Mouse (Mus musculus) myocyte (in vitro differentiated cells): ENCODE data around the gene Epb41l4b. TPM values are rescaled to one million over a fixed set of nuclear protein-coding genes. Genes with fewer than 3 reads are reported as not detected.

Experiments
- H3K27me3 ChIP-seq: one replicate; pipeline ENCODE4 v1.6.1; 2011; ENCODE audit not compliant: control insufficient read depth, insufficient read depth, insufficient read length
- H3K36me3 ChIP-seq: one replicate; pipeline ENCODE4 v1.6.1; 2011; ENCODE audit not compliant: control insufficient read depth, insufficient read depth
- H3K4me2 ChIP-seq: one replicate; pipeline ENCODE4 v1.6.1; 2011; ENCODE audit warnings: low read depth, control low read depth
- H3K4me3 ChIP-seq: one replicate; pipeline ENCODE4 v1.5.1; 2011; ENCODE audit warnings: mild to moderate bottlenecking, control low read depth, moderate library complexity
- H3K79me2 ChIP-seq: one replicate; pipeline ENCODE4 v1.6.1; 2011; ENCODE audit not compliant: control insufficient read depth, insufficient read depth
- H3ac ChIP-seq: one replicate; pipeline ENCODE4 v1.6.1; 2011; ENCODE audit not compliant: control insufficient read depth, insufficient read length
- CEBPB ChIP-seq: IDR thresholded peaks from 2 replicates; pipeline ENCODE4 v1.6.1; 2011; ENCODE audit warnings: mild to moderate bottlenecking, moderate library complexity; ENCODE audit not compliant: poor library complexity, insufficient read depth, severe bottlenecking
- E2F4 ChIP-seq: IDR thresholded peaks from one replicate; pipeline ENCODE4 v1.6.1; 2011; ENCODE audit warnings: mild to moderate bottlenecking, control low read depth, moderate library complexity; ENCODE audit not compliant: insufficient read depth
- MAX ChIP-seq: IDR thresholded peaks from one replicate; pipeline ENCODE4 v1.6.1; 2011; ENCODE audit warnings: low read depth, mild to moderate bottlenecking, control low read depth
- MYOD1 ChIP-seq, 3 experiments: IDR thresholded peaks; one replicate each; pipeline ENCODE4 v1.6.1; 2011; ENCODE audit warnings: control low read depth in 2 of 3, low read depth in 2 of 3, mild to moderate bottlenecking in 2 of 3, moderate library complexity in 1 of 3; ENCODE audit not compliant: insufficient read length in 2 of 3, control insufficient read depth in 1 of 3
- MYOG ChIP-seq, 3 experiments: IDR thresholded peaks; one replicate each; pipeline ENCODE4 v1.6.1; 2011; ENCODE audit warnings: control low read depth in 2 of 3, low read depth in 2 of 3, mild to moderate bottlenecking in 2 of 3; ENCODE audit not compliant: insufficient read length in 2 of 3, control insufficient read depth in 1 of 3, insufficient read depth in 1 of 3
- POLR2A ChIP-seq: IDR thresholded peaks from one replicate; pipeline ENCODE4 v1.6.1; 2011; ENCODE audit warnings: low read depth, mild to moderate bottlenecking, control low read depth, moderate library complexity; ENCODE audit not compliant: insufficient read length
- POLR2AphosphoS2 ChIP-seq: IDR thresholded peaks from one replicate; pipeline ENCODE4 v1.6.1; 2011; ENCODE audit warnings: low read depth, control low read depth; ENCODE audit not compliant: insufficient read length
- REST ChIP-seq: IDR thresholded peaks from one replicate; pipeline ENCODE4 v1.6.1; 2011; ENCODE audit warnings: mild to moderate bottlenecking, control low read depth, moderate library complexity; ENCODE audit not compliant: insufficient read depth, insufficient read length
- SRF ChIP-seq: IDR thresholded peaks from one replicate; pipeline ENCODE4 v1.6.1; 2011; ENCODE audit warnings: low read depth; ENCODE audit not compliant: control insufficient read depth, insufficient read length
- TCF12 ChIP-seq: IDR thresholded peaks from one replicate; pipeline ENCODE4 v1.6.1; 2011; ENCODE audit warnings: mild to moderate bottlenecking, control low read depth; ENCODE audit not compliant: poor library complexity, insufficient read depth, severe bottlenecking
- TCF3 ChIP-seq: IDR thresholded peaks from one replicate; pipeline ENCODE4 v1.6.1; 2011; ENCODE audit warnings: low read depth, control low read depth; ENCODE audit not compliant: insufficient read length
- USF1 ChIP-seq: IDR thresholded peaks from one replicate; pipeline ENCODE4 v1.6.1; 2011; ENCODE audit warnings: low read depth, mild to moderate bottlenecking, control low read depth, moderate library complexity
- polyA plus RNA-seq: library from polyadenylated mRNA; unstranded; fragments of >200 nt; fragmentation: generic; extraction: Trizol; gene quantifications from one replicate; pipeline ENCODE4 v1.2.1, GENCODE M21; 2012; ENCODE audit warnings: missing spikeins

Gene Epb41l4b
- polyA plus RNA-seq, 1 experiment, result 0.31 TPM

DNA sequence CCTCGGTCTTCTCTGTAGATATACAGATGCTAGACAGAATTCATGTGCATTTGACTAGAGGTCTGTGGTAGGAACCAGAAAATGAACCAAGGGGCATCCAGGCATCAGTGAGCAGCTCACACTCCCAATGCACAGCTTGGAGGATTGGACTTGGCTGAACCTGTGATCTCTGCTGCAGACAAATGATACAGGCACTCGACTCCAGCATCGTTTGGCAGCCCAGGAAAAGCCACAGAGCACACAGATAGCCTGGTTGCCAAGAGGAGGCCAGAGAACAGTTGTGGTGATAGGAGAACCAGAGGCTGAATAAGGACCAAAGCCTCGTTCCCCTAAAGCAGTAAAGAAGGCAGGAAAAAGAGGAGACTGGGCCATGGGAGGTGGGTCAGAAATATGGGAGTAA is 42.1 kb downstream of the Epb41l4b start:
- Histone ChIP-seq H3K27me3 (no peaks in the 10 kb centered on the region), H3K79me2 (no peaks in the 10 kb centered on the region), H3K36me3 (no peaks in the 10 kb centered on the region), H3K4me2 (no peak overlapping the region), H3ac (no peak overlapping the region), H3K4me3 (no peak overlapping the region)
- TF ChIP-seq POLR2A, result no peak
- TF ChIP-seq TCF3, result no peak
- no peak for TF ChIP-seq USF1

GRCm38 (mm10) chr4:57097411-57097810 is 45.8 kb downstream of the Epb41l4b start:
- Histone ChIP-seq H3K79me2 (no peaks in the 10 kb centered on the region), H3K4me2 (no peak overlapping the region), H3ac (no peak overlapping the region), H3K4me3 (no peak overlapping the region), H3K27me3 (peaks cover 4% of the 10 kb centered on the region), H3K36me3 (no peaks in the 10 kb centered on the region)
- no peak for TF ChIP-seq CEBPB
- TF ChIP-seq POLR2AphosphoS2, result no peak
- no peak for TF ChIP-seq MAX
- TF ChIP-seq MYOD1 (IDR thresholded peaks at IDR 0.05; ENCODE audit: control insufficient read depth in 1 of 3, insufficient read length in 2 of 3, low read depth in 2 of 3), result no peak

- no peak for TF ChIP-seq MAX
- no peak for TF ChIP-seq USF1
- Histone ChIP-seq H3K36me3 (no peaks in the 10 kb centered on the region), H3K4me3 (no peak overlapping the region), H3K79me2 (no peaks in the 10 kb centered on the region), H3K4me2 (no peak overlapping the region), H3K27me3 (peaks cover 4% of the 10 kb centered on the region), H3ac (no peak overlapping the region)
Observed at GRCm38 (mm10) chr4:57095569-57095968, 47.7 kb downstream of the Epb41l4b start.

DNA sequence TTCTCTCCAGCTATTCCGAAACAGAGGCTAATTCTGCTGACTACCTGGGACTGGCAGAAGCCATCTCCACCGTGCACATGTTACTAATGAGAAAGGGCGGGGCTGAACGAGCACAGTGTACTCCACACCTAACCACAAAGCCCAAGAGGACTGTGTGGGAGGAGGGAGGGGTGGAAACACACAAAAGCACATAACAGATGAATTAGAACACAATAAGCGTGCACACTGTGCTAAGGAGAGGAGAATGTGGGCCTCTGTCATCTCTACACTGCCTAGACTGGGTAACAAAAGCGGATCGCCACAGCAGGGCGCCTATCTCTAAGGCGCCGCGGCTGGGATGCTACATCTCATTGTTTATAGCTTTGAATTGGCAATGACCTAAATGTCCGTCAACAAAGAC is 51.9 kb downstream of the Epb41l4b start:
- Histone ChIP-seq H3K4me2 (no peak overlapping the region), H3K27me3 (peaks cover 4% of the 10 kb centered on the region), H3K4me3 (no peak overlapping the region)

GRCm38 (mm10) chr4:57088301-57088700 is 54.9 kb downstream of the Epb41l4b start:
- Histone ChIP-seq H3K4me2 (no peak overlapping the region), H3K4me3 (no peak overlapping the region), H3K36me3 (no peaks in the 10 kb centered on the region), H3K79me2 (no peaks in the 10 kb centered on the region), H3K27me3 (peaks cover 8% of the 10 kb centered on the region), H3ac (no peak overlapping the region)
- TF ChIP-seq REST, result no peak
- TF ChIP-seq POLR2AphosphoS2, result no peak
- TF ChIP-seq MYOG (IDR thresholded peaks at IDR 0.05; ENCODE audit: control insufficient read depth in 1 of 3, insufficient read depth in 1 of 3, insufficient read length in 2 of 3, low read depth in 2 of 3), result no peak
- TF ChIP-seq POLR2A, result no peak
- TF ChIP-seq E2F4, result no peak
- TF ChIP-seq MAX, result no peak
- no peak for TF ChIP-seq TCF3

More for the DNA sequence above, 51.9 kb downstream of the Epb41l4b start:
- H3ac ChIP-seq, result no peak overlapping the region
- H3K36me3 ChIP-seq, result no peaks in the 10 kb centered on the region
- no peak for TF ChIP-seq MYOG (IDR thresholded peaks at IDR 0.05; ENCODE audit: control insufficient read depth in 1 of 3, insufficient read depth in 1 of 3, insufficient read length in 2 of 3, low read depth in 2 of 3)
- no peak for TF ChIP-seq TCF12
- no peak for TF ChIP-seq SRF
- TF ChIP-seq POLR2AphosphoS2, result no peak
- TF ChIP-seq USF1, result no peak
- no peak for TF ChIP-seq TCF3
- H3K79me2 ChIP-seq, result no peaks in the 10 kb centered on the region

DNA sequence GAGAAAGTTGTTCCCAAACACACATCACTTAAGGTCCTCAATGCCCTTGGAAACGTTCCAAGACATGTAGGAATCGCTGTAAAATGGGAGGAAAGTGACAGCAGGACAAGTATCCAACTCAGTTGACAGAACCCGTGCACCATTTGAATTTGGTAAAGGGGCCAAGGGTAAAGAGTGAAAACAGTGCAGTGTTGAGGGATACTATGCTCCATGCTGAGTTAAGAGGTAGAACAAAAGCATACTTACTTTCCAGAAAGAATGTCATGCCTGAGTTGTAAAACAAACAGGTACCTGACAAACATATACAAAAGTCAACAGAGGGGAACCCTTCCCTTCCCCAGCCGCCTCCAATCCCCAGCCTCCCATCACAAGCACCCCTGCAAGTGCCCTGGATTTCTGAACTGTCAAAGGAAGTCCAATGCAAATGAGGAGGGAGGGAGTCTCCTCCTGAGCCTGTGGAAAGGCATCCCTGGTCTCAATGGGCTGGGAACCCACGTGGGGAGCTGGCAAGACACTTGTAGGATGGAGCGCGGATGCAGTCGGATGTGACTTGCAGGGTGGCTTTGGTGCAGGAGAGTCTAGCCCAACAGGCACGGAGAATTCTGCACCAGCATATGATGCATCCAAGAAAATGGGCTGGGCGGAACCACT is 57.4 kb downstream of the Epb41l4b start:
- Histone ChIP-seq H3K27me3 (peaks cover 6% of the 10 kb centered on the region), H3ac (no peak overlapping the region), H3K36me3 (no peaks in the 10 kb centered on the region), H3K4me2 (no peak overlapping the region), H3K4me3 (no peak overlapping the region), H3K79me2 (no peaks in the 10 kb centered on the region)
- no peak for TF ChIP-seq E2F4
- TF ChIP-seq POLR2A, result no peak
- TF ChIP-seq MAX, result no peak
- no peak for TF ChIP-seq MYOG (IDR thresholded peaks at IDR 0.05; ENCODE audit: control insufficient read depth in 1 of 3, insufficient read depth in 1 of 3, insufficient read length in 2 of 3, low read depth in 2 of 3)
- no peak for TF ChIP-seq TCF12
- TF ChIP-seq CEBPB, result no peak
- TF ChIP-seq SRF, result no peak
- no peak for TF ChIP-seq REST
- no peak for TF ChIP-seq POLR2AphosphoS2
- no peak for TF ChIP-seq TCF3
- TF ChIP-seq MYOD1 (IDR thresholded peaks at IDR 0.05; ENCODE audit: control insufficient read depth in 1 of 3, insufficient read length in 2 of 3, low read depth in 2 of 3), result no peak
- TF ChIP-seq USF1, result no peak
